Mouse (Mus musculus): ENCODE measurements around the gene Rnf186.

Gene Rnf186

DNA sequence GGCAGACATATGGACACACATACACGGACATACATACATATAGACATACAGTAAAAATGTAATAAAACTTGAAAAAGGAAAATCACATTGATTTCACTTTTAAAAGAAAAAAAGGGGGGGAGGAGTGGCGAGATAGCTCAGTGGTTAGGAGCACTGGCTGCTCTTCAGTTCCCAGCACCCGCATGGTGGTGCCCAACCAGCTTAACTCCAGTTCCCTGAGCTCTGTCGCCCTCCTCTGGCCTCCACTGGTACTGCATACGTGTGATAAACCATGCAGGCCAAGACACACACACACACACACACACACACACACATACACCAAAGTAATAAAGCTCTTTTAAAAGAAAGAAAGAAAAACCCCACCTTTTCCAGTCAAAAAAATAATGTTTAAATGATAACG lies 47.9 kb downstream of the Rnf186 start:
- DNase-seq = no peak

All from kidney, adult 8-10 months (tissue).